8 mouse cellular contexts compared by ENCODE assay signal in the genomic region with DNA sequence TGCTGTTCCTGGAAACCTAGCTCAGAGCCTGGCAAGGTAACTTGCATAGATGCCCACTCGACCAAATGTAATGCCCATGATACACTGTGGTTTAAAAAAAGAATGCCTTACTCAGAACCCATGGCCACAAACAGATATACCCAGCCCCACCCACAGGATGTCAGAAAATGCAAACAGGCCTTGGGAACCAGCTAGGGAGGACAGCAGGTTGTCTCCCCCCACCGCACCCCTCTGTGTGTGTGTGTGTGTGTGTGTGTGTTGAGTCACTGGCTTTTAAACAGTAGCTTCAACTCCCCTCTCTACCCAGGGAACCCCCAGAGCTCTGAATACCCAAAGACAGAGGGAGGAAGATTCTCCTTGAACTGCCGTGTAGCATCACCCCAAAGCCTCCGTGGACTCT. TPM values are rescaled to one million over a fixed set of nuclear protein-coding genes. Genes with fewer than 3 reads are reported as not detected.
DNase-seq lines count a peak whose midpoint lies in the region; ATAC-seq and TF ChIP-seq lines count a peak whose summit lies in the region.

No protein-coding gene starts in this region.

- no peak overlapping the region for H3K9ac ChIP-seq in heart, postnatal 0 days (replicated peaks; ENCODE audit: low read depth, low read length)
- H3K9ac ChIP-seq in embryonic facial prominence, embryonic 12.5 days, result no peak overlapping the region
- no peak overlapping the region for H3K9ac ChIP-seq in limb, embryonic 12.5 days (replicated peaks)

- H3K4me3 ChIP-seq in heart, postnatal 0 days (ENCODE audit: low read depth, low read length), result peak overlapping the region; percentile 81
- H3K4me3 ChIP-seq in embryonic facial prominence, embryonic 12.5 days, result peak overlapping the region; percentile 54
- H3K4me3 ChIP-seq in limb, embryonic 12.5 days (replicated peaks), result peak overlapping the region; percentile 63

- TF ChIP-seq EP300 in heart, postnatal 0 days (IDR thresholded peaks at IDR 0.05; ENCODE audit: low read depth), result no peak

- peak overlapping the region; percentile 98 for H3K4me2 ChIP-seq in heart, postnatal 0 days (ENCODE audit: low read depth, low read length)
- peak overlapping the region; percentile 74 for H3K4me2 ChIP-seq in embryonic facial prominence, embryonic 12.5 days (replicated peaks)
- peak overlapping the region; percentile 97 for H3K4me2 ChIP-seq in limb, embryonic 12.5 days

- H3K36me3 ChIP-seq in heart, postnatal 0 days (replicated peaks; ENCODE audit: control insufficient read depth, insufficient read depth, low read length), result peaks cover 11% of the 10 kb centered on the region; the same call in 1 of the 2 replicates
- no peaks in the 10 kb centered on the region for H3K36me3 ChIP-seq in embryonic facial prominence, embryonic 12.5 days
- peaks cover 9% of the 10 kb centered on the region for H3K36me3 ChIP-seq in limb, embryonic 12.5 days

- no peak for TF ChIP-seq CTCF in heart, postnatal 0 days (IDR thresholded peaks at IDR 0.05; ENCODE audit: low read depth)

- DNase-seq in heart, postnatal 0 days (ENCODE audit: low spot score), result no peak
- DNase-seq in heart, postnatal 14 days, result no peak
- DNase-seq in naive thymus-derived CD4-positive, alpha-beta T cell, adult 2 months (ENCODE audit: low read depth), result peak; percentile 37
- no peak for DNase-seq in Muller cell, postnatal 12 days (ENCODE audit: inconsistent ontology term)
- no peak for DNase-seq in thymus, postnatal 36 days
- DNase-seq in thymus, adult 18-20 months, result no peak

- H3K4me1 ChIP-seq in heart, postnatal 0 days (ENCODE audit: control insufficient read depth, insufficient read depth), result peaks cover 12% of the 10 kb centered on the region
- peaks cover 5% of the 10 kb centered on the region; the same call in 1 of the 2 replicates for H3K4me1 ChIP-seq in embryonic facial prominence, embryonic 12.5 days
- peaks cover 18% of the 10 kb centered on the region for H3K4me1 ChIP-seq in limb, embryonic 12.5 days (replicated peaks)

- 44% methylated on average over 4 of the region's 4 CpGs for WGBS in heart, postnatal 0 days
- WGBS in embryonic facial prominence, embryonic 12.5 days, result 51% methylated on average over 4 of the region's 4 CpGs
- WGBS in limb, embryonic 12.5 days, result 57% methylated on average over 4 of the region's 4 CpGs

- H3K27me3 ChIP-seq in heart, postnatal 0 days (ENCODE audit: control insufficient read depth, insufficient read depth, low read length), result no peaks in the 10 kb centered on the region
- H3K27me3 ChIP-seq in embryonic facial prominence, embryonic 12.5 days, result no peaks in the 10 kb centered on the region
- peaks cover 21% of the 10 kb centered on the region; the same call in 1 of the 2 replicates for H3K27me3 ChIP-seq in limb, embryonic 12.5 days

- ATAC-seq in heart, postnatal 0 days (ENCODE audit: insufficient read depth, low read depth), result no peak
- ATAC-seq in embryonic facial prominence, embryonic 12.5 days (ENCODE audit: insufficient number of reproducible peaks, insufficient read depth, low FRiP score, low TSS enrichment), result no peak
- ATAC-seq in limb, embryonic 12.5 days (ENCODE audit: insufficient number of reproducible peaks, insufficient read depth, low FRiP score, low TSS enrichment, low read depth), result no peak

- H3K27ac ChIP-seq in heart, postnatal 0 days (ENCODE audit: low read depth), result peak overlapping the region; percentile 49; the same call in 1 of the 2 replicates
- no peak overlapping the region for H3K27ac ChIP-seq in embryonic facial prominence, embryonic 12.5 days
- H3K27ac ChIP-seq in limb, embryonic 12.5 days, result no peak overlapping the region

- intact Hi-C loops in heart, postnatal 14 days (cut with DNase I), result loop anchor here (10.0 kb wide), 1 partner anchor 58 kb away; a partner anchor contains a TSS

- no peaks in the 10 kb centered on the region for H3K9me3 ChIP-seq in heart, postnatal 0 days (replicated peaks; ENCODE audit: control insufficient read depth, low read length)
- H3K9me3 ChIP-seq in embryonic facial prominence, embryonic 12.5 days, result no peaks in the 10 kb centered on the region
- H3K9me3 ChIP-seq in limb, embryonic 12.5 days, result no peaks in the 10 kb centered on the region

RNA-seq across cellular contexts. Expression of a gene that starts 1.3 kb away (rescaled TPM):
- not detected in 2 replicates for total RNA-seq in heart, postnatal 0 days (2014; rRNA removed; ENCODE audit: low replicate concordance)
- 0.18 and 0.37 TPM in 2 replicates for polyA plus RNA-seq in heart, postnatal 0 days (2015; fragmentation: Nextera tagmentation; extraction: Ambion mirVana)
- under 1 TPM in 1 of 2 experiments, not detected in 1; 0.39 TPM for total RNA-seq in heart, postnatal 14 days (2021)
- 0.23 TPM in 1 of 2 replicates, not detected in the other for polyA plus RNA-seq in embryonic facial prominence, embryonic 12.5 days (2016; fragmentation: Nextera tagmentation; extraction: Ambion mirVana)
- 0.09 and 0.21 TPM in 2 replicates for polyA plus RNA-seq in limb, embryonic 12.5 days (2016; fragmentation: Nextera tagmentation; extraction: Ambion mirVana)

RNA-seq across cellular contexts. Expression of a gene that starts 1.6 kb away (rescaled TPM):
- total RNA-seq in heart, postnatal 0 days (2014; rRNA removed; ENCODE audit: low replicate concordance), result 21.6 and 28.7 TPM in 2 replicates
- 4.7 and 5.1 TPM in 2 replicates for polyA plus RNA-seq in heart, postnatal 0 days (2015; fragmentation: Nextera tagmentation; extraction: Ambion mirVana)
- 10 to 100 TPM; 29.3 to 34.0 TPM for total RNA-seq in heart, postnatal 14 days (2021)
- 2.6 and 3.1 TPM in 2 replicates for polyA plus RNA-seq in embryonic facial prominence, embryonic 12.5 days (2016; fragmentation: Nextera tagmentation; extraction: Ambion mirVana)
- 3.1 and 3.5 TPM in 2 replicates for polyA plus RNA-seq in limb, embryonic 12.5 days (2016; fragmentation: Nextera tagmentation; extraction: Ambion mirVana)

RNA-seq across cellular contexts. Expression of a gene that starts 59.6 kb away (rescaled TPM):
- total RNA-seq in heart, postnatal 0 days (2014; rRNA removed; ENCODE audit: low replicate concordance), result 10.4 and 13.7 TPM in 2 replicates
- 7.1 and 7.7 TPM in 2 replicates for polyA plus RNA-seq in heart, postnatal 0 days (2015; fragmentation: Nextera tagmentation; extraction: Ambion mirVana)
- 10 to 100 TPM; 11.2 to 14.4 TPM for total RNA-seq in heart, postnatal 14 days (2021)
- 14.6 and 17.2 TPM in 2 replicates for polyA plus RNA-seq in embryonic facial prominence, embryonic 12.5 days (2016; fragmentation: Nextera tagmentation; extraction: Ambion mirVana)
- 11.7 and 12.6 TPM in 2 replicates for polyA plus RNA-seq in limb, embryonic 12.5 days (2016; fragmentation: Nextera tagmentation; extraction: Ambion mirVana)
